Mouse (Mus musculus) hindbrain, embryonic 11.5 days (tissue): ENCODE data around the gene Zbtb3. TPM values are rescaled to one million over a fixed set of nuclear protein-coding genes. Genes with fewer than 3 reads are reported as not detected.

Experiments used
- ATAC-seq: fragments of 200-750 bp; cut with Nextera tagmentation; 2 replicates; pipeline ENCODE4 v1.8.0; 2017; ENCODE audit warnings: mild to moderate bottlenecking, moderate TSS enrichment, moderate library complexity; ENCODE audit not compliant: low FRiP score
- DNase-seq: peaks from one replicate; pipeline ENCODE4 v3.0.0-alpha.2; 2015; ENCODE audit warnings: low spot score
- H3K27ac ChIP-seq: fragments of 300-500 bp; sonication (generic); 2 replicates; pipeline ENCODE4 v1.5.1; 2014; ENCODE audit warnings: mild to moderate bottlenecking, low read depth, low read length
- H3K27me3 ChIP-seq: fragments of 300-500 bp; sonication (generic); 2 replicates; pipeline ENCODE4 v1.6.1; 2014; ENCODE audit warnings: mild to moderate bottlenecking, low read length, moderate library complexity, mixed read lengths; ENCODE audit not compliant: control insufficient read depth, insufficient read depth
- H3K36me3 ChIP-seq: fragments of 300-500 bp; sonication (generic); 2 replicates; pipeline ENCODE4 v1.6.1; 2014; ENCODE audit warnings: mild to moderate bottlenecking, low read length, moderate library complexity, mixed read lengths; ENCODE audit not compliant: control insufficient read depth, insufficient read depth
- H3K4me1 ChIP-seq: fragments of 300-500 bp; sonication (generic); replicated peaks from 2 replicates; pipeline ENCODE4 v1.6.1; 2014; ENCODE audit warnings: low read length, mixed read lengths; ENCODE audit not compliant: control insufficient read depth, insufficient read depth
- H3K4me2 ChIP-seq: fragments of 300-500 bp; sonication (generic); replicated peaks from 2 replicates; pipeline ENCODE4 v1.6.1; 2014; ENCODE audit warnings: mild to moderate bottlenecking, low read depth, low read length
- H3K4me3 ChIP-seq: fragments of 300-500 bp; sonication (generic); 2 replicates; pipeline ENCODE4 v1.5.1; 2014; ENCODE audit warnings: low read depth, low read length
- H3K9ac ChIP-seq: fragments of 300-500 bp; sonication (generic); 2 replicates; pipeline ENCODE4 v1.6.1; 2014; ENCODE audit warnings: low read depth, low read length
- H3K9me3 ChIP-seq: fragments of 300-500 bp; sonication (generic); 2 replicates; pipeline ENCODE4 v1.6.1; 2016; ENCODE audit warnings: low read length; ENCODE audit not compliant: control insufficient read depth
- whole genome bisulfite sequencing: fragments of 180-500 bp; shearing (Covaris S2); extraction: QIAGEN DNeasy Blood & Tissue Kit; methylation state at CpG from one replicate; pipeline ENCODE4 v1.1.7; 2014; 5-methylcytosine and 5-hydroxymethylcytosine counted together
- polyA plus RNA-seq: library from polyadenylated mRNA; unstranded; fragments of >200 nt; fragmentation: Nextera tagmentation; extraction: Ambion mirVana; gene quantifications from 2 replicates; pipeline ENCODE4 v1.2.1, GENCODE M21; 2014

Gene Zbtb3
- 5.7 and 7.5 TPM in 2 replicates for polyA plus RNA-seq

DNA sequence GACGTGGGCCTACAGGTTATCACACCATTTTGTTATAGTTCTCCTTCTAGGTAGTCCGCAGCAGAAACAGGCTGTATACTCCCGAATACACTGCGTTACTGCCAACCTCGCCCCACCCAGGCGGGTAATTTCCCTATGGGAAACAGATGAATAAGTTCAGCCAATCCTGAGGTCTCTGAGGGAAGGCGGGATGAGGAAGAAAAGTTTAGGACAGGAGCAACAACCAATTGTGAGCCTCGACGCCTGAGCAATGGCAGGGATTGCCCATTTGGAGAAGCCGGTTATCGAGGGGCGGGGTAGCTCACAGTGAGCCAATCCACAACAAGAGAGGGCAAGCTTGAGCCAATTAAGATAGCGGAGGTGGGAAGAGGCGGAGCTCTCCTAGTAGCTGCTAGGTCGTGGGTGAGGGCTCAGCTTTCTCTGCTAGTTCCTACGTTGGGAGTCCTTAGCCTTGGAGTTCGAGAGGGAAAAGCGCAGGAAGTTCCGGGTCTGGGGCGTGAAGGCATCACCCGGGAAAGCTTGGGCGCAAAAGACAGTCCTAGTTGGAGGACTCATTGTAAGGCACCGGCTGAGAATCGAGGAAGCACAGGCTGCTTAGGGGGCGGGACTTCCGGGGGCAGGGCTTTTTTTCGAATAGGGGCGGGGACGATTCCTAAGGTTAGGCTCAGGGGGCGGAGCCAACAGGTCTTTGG lies at the start of gene Zbtb3:
TSS of gene Zbtb3 (plus strand) at position 426 of the 692 bp plus-strand sequence.
- WGBS = 1% methylated on average over 30 of the region's 30 CpGs
- peak; percentile 99 for ATAC-seq
- Histone ChIP-seq H3K9me3 (no peaks in the 10 kb centered on the region), H3K36me3 (no peaks in the 10 kb centered on the region), H3K27ac (peak within 1 kb of the TSS; percentile 79), H3K27me3 (no peaks in the 10 kb centered on the region), H3K4me1 (no peaks in the 10 kb centered on the region), H3K4me3 (peak within 1 kb of the TSS; percentile 61), H3K9ac (peak within 1 kb of the TSS; percentile 58), H3K4me2 (peak within 1 kb of the TSS; percentile 72)
- peak; percentile 91 for DNase-seq

DNA sequence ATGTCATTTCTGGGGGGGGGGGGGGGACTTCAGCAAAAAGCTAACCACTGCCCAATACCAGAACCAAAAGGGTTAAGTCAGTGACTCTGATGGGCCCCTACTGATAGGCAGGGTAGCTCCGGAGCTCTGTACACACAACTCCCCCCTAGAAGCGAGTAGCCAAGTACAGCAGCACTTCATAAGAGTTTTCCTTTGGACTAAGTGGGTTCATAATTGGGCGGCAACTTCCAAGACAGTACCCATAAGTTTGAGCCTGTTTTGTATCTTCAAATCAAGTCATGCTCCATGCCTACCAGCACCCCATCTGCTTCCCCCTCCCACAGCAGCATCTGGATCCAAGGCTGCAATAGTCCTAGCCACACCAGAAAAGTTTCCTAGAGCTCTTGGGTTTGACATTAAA lies 46.7 kb upstream of the Zbtb3 start:
- no peak overlapping the region for H3K4me3 ChIP-seq
- ATAC-seq (no peak), DNase-seq (no peak)
- no peak overlapping the region for H3K9ac ChIP-seq
- peaks cover 4% of the 10 kb centered on the region for H3K4me1 ChIP-seq
- H3K27ac ChIP-seq = no peak overlapping the region
- WGBS = 78% methylated on average over 3 of the region's 3 CpGs
- no peak overlapping the region for H3K4me2 ChIP-seq
- no peaks in the 10 kb centered on the region for H3K9me3 ChIP-seq
- H3K27me3 ChIP-seq = no peaks in the 10 kb centered on the region
- H3K36me3 ChIP-seq = peaks cover 10% of the 10 kb centered on the region

DNA sequence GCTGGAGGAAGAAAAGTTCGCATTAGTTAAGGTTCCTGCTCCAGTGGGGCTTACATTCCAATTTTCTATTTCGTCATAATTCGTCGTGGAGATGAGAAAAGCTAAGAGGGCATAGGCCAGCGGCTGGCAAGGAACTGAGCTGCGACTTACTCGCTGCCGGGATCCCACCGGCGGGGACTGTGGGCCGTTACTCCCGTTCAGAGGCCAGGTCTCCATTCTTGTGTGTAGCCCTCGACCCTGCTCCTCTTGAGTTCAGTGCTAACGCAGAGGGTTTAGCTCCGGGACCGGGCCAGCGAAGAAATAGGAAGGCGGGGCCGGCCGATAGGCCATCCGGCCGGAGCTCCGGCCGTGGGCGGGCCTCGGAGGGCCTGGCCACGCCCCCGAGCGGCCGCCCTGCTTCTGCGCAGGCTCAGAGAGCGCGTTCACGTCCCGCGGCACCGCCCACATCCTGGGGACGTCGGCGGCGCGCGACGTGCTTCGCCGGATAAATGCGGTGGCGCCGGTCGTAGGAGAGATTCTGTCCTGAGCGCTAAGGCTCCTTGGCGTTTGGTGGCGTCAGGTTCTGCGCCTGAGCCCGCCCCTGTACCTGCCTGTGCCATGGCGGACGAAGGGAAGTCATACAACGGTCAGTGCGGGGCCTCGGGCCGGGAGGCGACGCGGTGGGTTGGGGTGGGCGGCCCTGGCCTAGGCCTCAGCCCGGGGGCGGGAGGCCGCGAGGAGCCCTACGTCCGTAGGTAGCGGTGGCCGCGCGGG lies 45.5 kb upstream of the Zbtb3 start, which contains the start of gene Nxf1:
TSS of gene Nxf1 (plus strand) at position 439 of the 753 bp plus-strand sequence.
- H3K9ac ChIP-seq = peak within 1 kb of the TSS; percentile 87
- WGBS = under 1% methylated on average over 75 of the region's 75 CpGs
- DNase-seq = peak; percentile 98
- H3K9me3 ChIP-seq = no peaks in the 10 kb centered on the region
- peak within 1 kb of the TSS; percentile 63 for H3K4me2 ChIP-seq
- no peaks in the 10 kb centered on the region for H3K27me3 ChIP-seq
- peak within 1 kb of the TSS; percentile 84 for H3K4me3 ChIP-seq
- ATAC-seq = peak; percentile 93
- H3K36me3 ChIP-seq = peaks cover 6% of the 10 kb centered on the region
- H3K27ac ChIP-seq = peak within 1 kb of the TSS; percentile 72
- H3K4me1 ChIP-seq = peaks cover 4% of the 10 kb centered on the region

DNA sequence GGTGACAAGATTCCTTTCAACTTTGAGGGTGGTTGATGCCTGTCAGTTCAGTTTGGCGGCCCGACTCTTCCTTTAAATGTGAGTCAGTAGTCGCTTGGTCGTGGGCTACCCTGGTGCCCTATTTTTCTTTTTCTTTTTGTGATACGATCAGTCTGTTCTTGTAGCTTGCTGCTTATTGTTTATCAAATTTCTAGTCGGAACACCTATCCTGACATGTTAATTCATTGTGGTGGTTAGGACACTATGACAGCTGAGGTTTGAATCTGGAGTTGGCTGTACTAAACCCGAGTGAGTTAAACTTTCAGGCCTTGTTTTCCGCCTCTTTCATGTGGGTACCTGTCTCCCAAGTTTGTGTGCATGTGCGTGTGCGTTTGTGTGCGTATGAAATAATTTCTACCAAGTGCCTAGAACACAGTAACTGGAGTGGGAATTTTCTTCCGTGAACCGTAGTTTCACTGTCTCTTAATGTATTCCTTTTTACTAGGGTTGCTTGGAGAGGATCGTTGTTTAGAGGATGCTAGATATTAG lies 44.8 kb upstream of the Zbtb3 start:
- Histone ChIP-seq H3K27ac (peak overlapping the region; percentile 72; the same call in 1 of the 2 replicates), H3K9ac (peak overlapping the region; percentile 87), H3K4me1 (peaks cover 4% of the 10 kb centered on the region), H3K27me3 (no peaks in the 10 kb centered on the region), H3K4me2 (peak overlapping the region; percentile 63), H3K9me3 (no peaks in the 10 kb centered on the region), H3K4me3 (peak overlapping the region; percentile 84), H3K36me3 (peaks cover 6% of the 10 kb centered on the region)
- ATAC-seq (peak; percentile 6; the same call in 1 of the 2 replicates), DNase-seq (no peak)
- 8% methylated on average over 14 of the region's 14 CpGs for WGBS

DNA sequence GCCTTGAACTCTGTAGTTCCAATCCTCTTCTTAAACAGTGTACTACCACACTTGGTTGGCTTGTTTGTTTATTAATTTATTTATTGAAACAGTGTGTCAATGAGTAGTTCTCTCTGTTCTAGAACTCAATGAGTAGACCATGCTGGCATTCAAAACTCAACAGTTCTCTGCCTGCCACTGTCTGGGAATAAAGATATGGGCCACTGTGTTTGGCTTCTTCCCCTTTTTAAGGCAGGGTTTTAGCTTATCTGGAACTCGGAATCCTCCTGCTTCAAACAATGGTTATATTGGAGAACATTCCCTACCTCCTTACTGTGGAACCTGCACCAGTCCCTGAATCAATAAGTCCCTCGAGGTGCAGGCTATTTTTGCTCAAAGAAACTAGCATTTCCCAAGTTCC lies 43.5 kb upstream of the Zbtb3 start:
- WGBS = 93% methylated on average over 2 of the region's 2 CpGs
- H3K4me1 ChIP-seq = peaks cover 4% of the 10 kb centered on the region
- ATAC-seq = no peak
- no peaks in the 10 kb centered on the region for H3K27me3 ChIP-seq
- H3K36me3 ChIP-seq = peaks cover 11% of the 10 kb centered on the region
- no peak overlapping the region for H3K27ac ChIP-seq
- no peaks in the 10 kb centered on the region for H3K9me3 ChIP-seq
- H3K4me3 ChIP-seq = no peak overlapping the region
- H3K4me2 ChIP-seq = no peak overlapping the region
- no peak overlapping the region for H3K9ac ChIP-seq
- no peak for DNase-seq

DNA sequence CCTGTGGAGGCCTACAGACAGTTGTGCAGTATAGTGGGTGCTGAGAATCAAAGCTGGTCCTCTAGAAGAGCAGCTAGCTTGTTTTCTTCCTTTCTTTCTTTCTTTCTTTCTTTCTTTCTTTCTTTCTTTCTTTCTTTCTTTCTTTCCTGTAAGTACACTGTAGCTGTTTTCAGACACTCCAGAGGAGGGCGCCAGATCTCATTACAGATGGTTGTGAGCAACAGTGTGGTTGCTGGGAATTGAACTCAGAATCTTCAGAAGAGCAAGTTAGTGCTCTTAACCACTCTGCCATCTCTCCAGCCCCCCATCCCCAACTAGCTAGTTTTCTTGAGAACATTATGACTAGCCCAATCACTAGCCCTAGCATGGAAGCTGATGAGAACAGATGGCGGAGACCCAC lies 41.6 kb upstream of the Zbtb3 start:
- H3K27me3 ChIP-seq = no peaks in the 10 kb centered on the region
- no peak overlapping the region for H3K9ac ChIP-seq
- 93% methylated on average over 2 of the region's 2 CpGs for WGBS
- no peak overlapping the region for H3K4me3 ChIP-seq
- no peak overlapping the region for H3K27ac ChIP-seq
- peaks cover 21% of the 10 kb centered on the region for H3K36me3 ChIP-seq
- no peak for DNase-seq
- no peak overlapping the region for H3K4me2 ChIP-seq
- H3K4me1 ChIP-seq = peaks cover 4% of the 10 kb centered on the region
- ATAC-seq = no peak
- no peaks in the 10 kb centered on the region for H3K9me3 ChIP-seq

DNA sequence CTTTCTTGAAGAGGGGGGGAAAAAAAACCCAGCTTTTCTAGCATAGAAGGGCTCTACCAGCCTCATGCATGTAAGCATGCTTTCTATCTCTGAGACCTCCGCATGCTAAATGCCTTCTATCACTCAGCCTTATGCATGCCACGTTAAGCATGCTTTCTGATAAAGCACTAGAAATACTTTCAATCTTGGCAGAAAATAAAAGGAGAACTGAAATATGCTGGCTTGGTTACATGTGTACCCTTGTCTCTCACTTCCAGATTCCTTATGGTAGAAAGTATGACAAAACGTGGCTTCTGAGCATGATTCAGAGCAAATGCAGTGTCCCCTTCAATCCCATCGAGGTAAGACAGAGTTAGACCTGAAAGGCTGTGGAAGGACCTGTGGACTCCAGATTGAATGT lies 39.1 kb upstream of the Zbtb3 start:
- no peak overlapping the region for H3K9ac ChIP-seq
- no peaks in the 10 kb centered on the region for H3K9me3 ChIP-seq
- peaks cover 35% of the 10 kb centered on the region for H3K36me3 ChIP-seq
- WGBS = 95% methylated on average over 4 of the region's 4 CpGs
- no peak overlapping the region for H3K4me2 ChIP-seq
- DNase-seq = no peak
- H3K27me3 ChIP-seq = no peaks in the 10 kb centered on the region
- no peak for ATAC-seq
- H3K4me1 ChIP-seq = peaks cover under 1% of the 10 kb centered on the region
- no peak overlapping the region for H3K27ac ChIP-seq
- H3K4me3 ChIP-seq = no peak overlapping the region

DNA sequence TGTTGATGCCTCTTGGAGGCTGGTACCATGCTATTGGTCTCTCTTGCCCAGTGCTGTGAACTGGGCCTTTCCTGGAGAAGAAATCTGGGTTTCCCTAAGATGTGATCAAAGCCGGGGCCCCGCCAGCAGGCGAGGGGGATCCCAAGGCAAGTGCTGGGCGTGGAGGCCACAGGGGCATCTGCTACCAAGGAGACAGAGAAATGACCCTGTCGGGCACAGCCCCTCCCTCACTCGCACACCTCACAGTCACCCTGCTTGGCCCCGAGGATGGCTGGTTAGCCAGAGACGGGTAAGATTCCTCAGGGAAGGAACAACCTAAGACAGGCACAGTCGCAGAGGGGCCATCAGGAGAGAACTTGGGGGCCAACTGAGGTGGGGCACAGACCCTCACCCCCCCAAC lies 36.8 kb upstream of the Zbtb3 start:
- ATAC-seq (no peak), DNase-seq (no peak)
- Histone ChIP-seq H3K9ac (no peak overlapping the region), H3K27ac (no peak overlapping the region), H3K4me2 (no peak overlapping the region), H3K27me3 (no peaks in the 10 kb centered on the region), H3K4me1 (no peaks in the 10 kb centered on the region), H3K4me3 (no peak overlapping the region), H3K36me3 (peaks cover 42% of the 10 kb centered on the region), H3K9me3 (no peaks in the 10 kb centered on the region)
- 95% methylated on average over 9 of the region's 9 CpGs for WGBS
